Mouse (Mus musculus): ENCODE results near the gene Adamts3. TPM values are rescaled to one million over a fixed set of nuclear protein-coding genes. Genes with fewer than 3 reads are reported as not detected.
A peak's percentile ranks its signal among the peaks of the same experiment; 100 is the strongest.

Gene Adamts3
- total and polyA plus RNA-seq, 2 experiments from 2014 or later: 2.9 to 10.9 TPM

- no peaks in the 10 kb centered on the region for H3K4me1 ChIP-seq (ENCODE audit: insufficient read depth, low read length)
- no peaks in the 10 kb centered on the region for H3K27me3 ChIP-seq (ENCODE audit: insufficient read depth, low read length)
- whole genome bisulfite sequencing: 79% methylated on average over 4 of the region's 4 CpGs
- H3K4me2 ChIP-seq (ENCODE audit: low read depth, low read length, poor library complexity, severe bottlenecking): no peak overlapping the region
- H3K36me3 ChIP-seq (ENCODE audit: insufficient read depth, low read length): no peaks in the 10 kb centered on the region
- no peak for DNase-seq (ENCODE audit: low spot score)
- H3K4me3 ChIP-seq (ENCODE audit: low read depth, low read length): no peak overlapping the region
- no peak for TF ChIP-seq CTCF (IDR thresholded peaks at IDR 0.05)
- H3K27ac ChIP-seq (ENCODE audit: low read depth, low read length): no peak overlapping the region
- H3K9ac ChIP-seq (replicated peaks; ENCODE audit: low read length, poor library complexity, severe bottlenecking): no peak overlapping the region
- no peak for ATAC-seq (ENCODE audit: low FRiP score)
- no peaks in the 10 kb centered on the region for H3K9me3 ChIP-seq (ENCODE audit: low read length)
Measured at GRCm38 (mm10) chr5:89777411-89777810, 105.7 kb downstream of the Adamts3 start.

GRCm38 (mm10) chr5:89770655-89771355 lies 112.3 kb downstream of the Adamts3 start:
- 31% methylated on average over 4 of the region's 4 CpGs for WGBS
- Histone ChIP-seq H3K9me3 (ENCODE audit: low read length) (no peaks in the 10 kb centered on the region), H3K4me3 (ENCODE audit: low read depth, low read length) (no peak overlapping the region), H3K9ac (replicated peaks; ENCODE audit: low read length, poor library complexity, severe bottlenecking) (no peak overlapping the region), H3K27ac (ENCODE audit: low read depth, low read length) (no peak overlapping the region), H3K27me3 (ENCODE audit: insufficient read depth, low read length) (no peaks in the 10 kb centered on the region), H3K36me3 (ENCODE audit: insufficient read depth, low read length) (no peaks in the 10 kb centered on the region), H3K4me1 (ENCODE audit: insufficient read depth, low read length) (no peaks in the 10 kb centered on the region), H3K4me2 (ENCODE audit: low read depth, low read length, poor library complexity, severe bottlenecking) (no peak overlapping the region)
- no peak for DNase-seq (ENCODE audit: low spot score)
- ATAC-seq (ENCODE audit: low FRiP score): no peak
- no peak for TF ChIP-seq CTCF (IDR thresholded peaks at IDR 0.05)

DNA sequence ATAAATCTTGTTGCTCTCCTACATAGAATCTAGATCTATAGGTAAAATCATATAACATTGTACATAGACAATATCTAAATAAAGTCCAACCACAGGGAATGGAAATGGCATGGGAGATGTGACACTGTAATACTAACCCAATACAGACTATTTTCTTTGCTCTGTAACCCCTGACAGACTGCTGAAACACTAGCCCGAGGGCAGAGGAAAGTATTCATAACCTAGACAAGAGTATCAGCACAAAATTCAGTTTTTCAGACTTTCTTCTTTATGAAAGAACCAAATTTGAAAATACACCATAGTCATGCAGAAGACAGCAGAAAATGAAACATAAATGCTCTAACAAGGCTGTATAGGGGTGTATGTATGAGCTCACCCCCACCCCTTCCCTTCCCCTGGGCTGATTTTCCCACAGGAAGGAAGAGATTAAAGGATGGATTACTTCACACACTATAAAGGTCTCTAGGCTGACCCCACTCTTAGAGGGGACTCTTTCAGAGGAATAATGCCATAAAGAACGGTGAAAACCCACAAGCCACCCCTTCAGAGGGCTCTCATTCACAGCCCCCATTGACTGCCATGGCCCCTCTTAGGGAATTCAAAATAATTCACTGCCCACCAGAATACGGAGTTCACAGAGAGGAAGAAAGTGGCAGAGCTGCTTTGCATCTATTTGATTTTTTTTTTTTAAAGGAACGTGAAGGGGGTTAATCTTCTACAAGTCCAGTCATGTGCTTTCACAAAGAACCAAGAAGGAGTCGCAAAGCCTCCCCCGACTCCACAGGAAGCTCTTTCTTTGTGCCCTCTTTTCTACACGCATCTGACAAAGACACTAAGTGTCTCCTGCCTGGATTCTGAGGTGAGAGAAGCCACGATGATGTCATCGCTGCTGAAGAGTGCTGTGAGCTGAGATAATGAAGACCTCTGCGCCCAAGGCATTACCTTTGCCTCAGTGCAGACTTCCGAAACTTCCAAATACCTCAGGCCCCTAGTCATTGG lies 119.6 kb downstream of the Adamts3 start:
- H3K27ac ChIP-seq (ENCODE audit: low read depth, low read length): peak overlapping the region; percentile 18; the same call in 1 of the 2 replicates

GRCm38 (mm10) chr5:89760368-89760767 lies 122.8 kb downstream of the Adamts3 start:
- Histone ChIP-seq H3K27me3 (ENCODE audit: insufficient read depth, low read length) (no peaks in the 10 kb centered on the region), H3K27ac (ENCODE audit: low read depth, low read length) (no peak overlapping the region), H3K4me1 (ENCODE audit: insufficient read depth, low read length) (no peaks in the 10 kb centered on the region), H3K4me3 (ENCODE audit: low read depth, low read length) (no peak overlapping the region), H3K9ac (replicated peaks; ENCODE audit: low read length, poor library complexity, severe bottlenecking) (no peak overlapping the region), H3K9me3 (ENCODE audit: low read length) (no peaks in the 10 kb centered on the region), H3K4me2 (ENCODE audit: low read depth, low read length, poor library complexity, severe bottlenecking) (no peak overlapping the region), H3K36me3 (ENCODE audit: insufficient read depth, low read length) (no peaks in the 10 kb centered on the region)
- WGBS: 50% methylated on average over 4 of the region's 4 CpGs
- DNase-seq (ENCODE audit: low spot score): no peak
- no peak for TF ChIP-seq CTCF (IDR thresholded peaks at IDR 0.05)
- ATAC-seq (ENCODE audit: low FRiP score): no peak

More for the DNA sequence above, 119.6 kb downstream of the Adamts3 start:
- H3K27me3 ChIP-seq (ENCODE audit: insufficient read depth, low read length): no peaks in the 10 kb centered on the region
- H3K36me3 ChIP-seq (ENCODE audit: insufficient read depth, low read length): no peaks in the 10 kb centered on the region
- H3K4me1 ChIP-seq (ENCODE audit: insufficient read depth, low read length): no peaks in the 10 kb centered on the region
- H3K9me3 ChIP-seq (ENCODE audit: low read length): no peaks in the 10 kb centered on the region
- H3K4me3 ChIP-seq (ENCODE audit: low read depth, low read length): no peak overlapping the region
- DNase-seq (ENCODE audit: low spot score): no peak
- peak overlapping the region; percentile 20; the same call in 1 of the 2 replicates for H3K4me2 ChIP-seq (ENCODE audit: low read depth, low read length, poor library complexity, severe bottlenecking)
- peak; percentile 77 for ATAC-seq (ENCODE audit: low FRiP score)
- H3K9ac ChIP-seq (replicated peaks; ENCODE audit: low read length, poor library complexity, severe bottlenecking): no peak overlapping the region
- 4% methylated on average over 11 of the region's 11 CpGs for WGBS
- no peak for TF ChIP-seq CTCF (IDR thresholded peaks at IDR 0.05)

DNA sequence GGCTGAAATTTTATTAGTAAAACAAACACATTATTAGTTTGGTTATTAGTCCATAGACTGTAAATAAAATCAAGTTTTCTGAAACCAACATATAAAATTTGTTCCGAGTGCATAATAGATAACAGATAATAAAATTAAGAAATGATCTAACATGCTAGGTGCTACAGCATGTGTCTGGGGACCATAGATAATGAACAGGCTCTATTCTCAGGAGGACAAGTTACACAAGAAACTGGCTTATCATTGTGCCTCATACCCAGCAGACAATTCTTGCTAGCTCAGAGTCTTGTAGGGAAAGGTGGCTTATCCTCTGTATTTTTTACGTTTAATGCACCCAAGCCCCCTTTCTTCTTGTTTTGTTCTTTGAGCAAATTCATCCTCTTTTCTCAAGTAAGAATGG lies 131.3 kb downstream of the Adamts3 start:
- ATAC-seq (ENCODE audit: low FRiP score): no peak
- no peak overlapping the region for H3K27ac ChIP-seq (ENCODE audit: low read depth, low read length)
- no peak for DNase-seq (ENCODE audit: low spot score)
- H3K36me3 ChIP-seq (ENCODE audit: insufficient read depth, low read length): no peaks in the 10 kb centered on the region
- no peaks in the 10 kb centered on the region for H3K4me1 ChIP-seq (ENCODE audit: insufficient read depth, low read length)
- no peaks in the 10 kb centered on the region for H3K27me3 ChIP-seq (ENCODE audit: insufficient read depth, low read length)
- no peaks in the 10 kb centered on the region for H3K9me3 ChIP-seq (ENCODE audit: low read length)
- no peak for TF ChIP-seq CTCF (IDR thresholded peaks at IDR 0.05)
- 92% methylated on average over 2 of the region's 2 CpGs for WGBS
- H3K9ac ChIP-seq (replicated peaks; ENCODE audit: low read length, poor library complexity, severe bottlenecking): no peak overlapping the region
- no peak overlapping the region for H3K4me3 ChIP-seq (ENCODE audit: low read depth, low read length)
- no peak overlapping the region for H3K4me2 ChIP-seq (ENCODE audit: low read depth, low read length, poor library complexity, severe bottlenecking)

Measured in midbrain, postnatal 0 days (tissue).